8 mouse cellular contexts compared by ENCODE assay signal in the genomic region with DNA sequence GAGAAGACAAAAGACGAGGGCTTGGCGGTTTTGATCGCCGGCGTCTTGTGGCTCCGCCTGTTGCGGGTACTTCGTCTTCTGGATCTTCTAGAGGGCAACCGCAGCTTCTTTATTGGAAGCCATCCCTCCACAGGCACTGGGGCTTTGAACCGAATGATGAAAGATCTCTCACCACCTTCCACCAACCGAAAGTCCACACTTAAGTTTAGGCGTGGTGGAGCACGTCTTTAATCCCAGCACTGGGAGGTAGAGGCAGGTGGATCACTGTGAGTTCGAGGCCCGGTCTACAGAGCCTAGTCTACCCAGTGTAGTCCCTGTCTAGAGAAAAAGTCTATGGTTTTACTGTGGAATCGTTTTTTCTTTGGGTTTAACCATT. TPM values are rescaled to one million over a fixed set of nuclear protein-coding genes. Genes with fewer than 3 reads are reported as not detected.
A peak's percentile ranks its signal among the peaks of the same experiment; 100 is the strongest.
DNase-seq lines count a peak whose midpoint lies in the region; ATAC-seq and TF ChIP-seq lines count a peak whose summit lies in the region.

No protein-coding gene starts in this region.

- H3K27ac ChIP-seq in left cerebral cortex, adult 2 months = peak overlapping the region; percentile 86
- H3K27ac ChIP-seq in embryonic facial prominence, embryonic 13.5 days = peak overlapping the region; percentile 66; the same call in 1 of the 2 replicates
- no peak overlapping the region for H3K27ac ChIP-seq in intestine, embryonic 16.5 days (ENCODE audit: low read length)
- peak overlapping the region; percentile 75 for H3K27ac ChIP-seq in neural tube, embryonic 13.5 days (replicated peaks)

- DNase-seq in left cerebral cortex, adult 2 months (ENCODE audit: extremely low spot score in 1 of 2, low spot score in 2 of 2) = no peak
- no peak for DNase-seq in left cerebral cortex, adult 8-10 months (ENCODE audit: low spot score in 2 of 2)
- DNase-seq in adrenal gland, adult (ENCODE audit: inconsistent age in 2 of 2, low spot score in 1 of 2) = no peak
- no peak for DNase-seq in adipocyte (ENCODE audit: low spot score)
- no peak for DNase-seq in T-cell, adult 2 months (ENCODE audit: low spot score)

- peak overlapping the region; percentile 86 for H3K9ac ChIP-seq in embryonic facial prominence, embryonic 13.5 days
- H3K9ac ChIP-seq in intestine, embryonic 16.5 days (ENCODE audit: low read depth, low read length) = peak overlapping the region; percentile 83
- H3K9ac ChIP-seq in neural tube, embryonic 13.5 days = peak overlapping the region; percentile 75

- intact Hi-C loops in left cerebral cortex, adult 2 months (cut with DNase I) = loop anchor here (1.0 kb wide), 1 partner anchor 17 kb away; a partner anchor contains a TSS

- H3K36me3 ChIP-seq in embryonic facial prominence, embryonic 13.5 days = peaks cover 19% of the 10 kb centered on the region
- H3K36me3 ChIP-seq in intestine, embryonic 16.5 days (ENCODE audit: control insufficient read depth, insufficient read depth, low read length) = 0 out of 2 replicates have a peak, but pooled peaks cover under 1% of the 10 kb centered on the region
- peaks cover 19% of the 10 kb centered on the region for H3K36me3 ChIP-seq in neural tube, embryonic 13.5 days

- H3K9me3 ChIP-seq in embryonic facial prominence, embryonic 13.5 days = no peaks in the 10 kb centered on the region
- no peaks in the 10 kb centered on the region for H3K9me3 ChIP-seq in intestine, embryonic 16.5 days (ENCODE audit: control insufficient read depth, low read length)
- no peaks in the 10 kb centered on the region for H3K9me3 ChIP-seq in neural tube, embryonic 13.5 days

- H3K27me3 ChIP-seq in embryonic facial prominence, embryonic 13.5 days = no peaks in the 10 kb centered on the region
- no peaks in the 10 kb centered on the region for H3K27me3 ChIP-seq in intestine, embryonic 16.5 days (replicated peaks; ENCODE audit: control insufficient read depth, insufficient read depth, low read length)
- H3K27me3 ChIP-seq in neural tube, embryonic 13.5 days = no peaks in the 10 kb centered on the region

- no peak for TF ChIP-seq CTCF in left cerebral cortex, adult 2 months (IDR thresholded peaks at IDR 0.05)

- H3K4me1 ChIP-seq in embryonic facial prominence, embryonic 13.5 days = peaks cover 10% of the 10 kb centered on the region
- H3K4me1 ChIP-seq in intestine, embryonic 16.5 days (ENCODE audit: control insufficient read depth, insufficient read depth, low read length) = peaks cover 5% of the 10 kb centered on the region
- H3K4me1 ChIP-seq in neural tube, embryonic 13.5 days (replicated peaks) = peaks cover 19% of the 10 kb centered on the region

- peak overlapping the region; percentile 78 for H3K4me2 ChIP-seq in embryonic facial prominence, embryonic 13.5 days
- H3K4me2 ChIP-seq in intestine, embryonic 16.5 days (ENCODE audit: low read depth, low read length) = peak overlapping the region; percentile 74
- H3K4me2 ChIP-seq in neural tube, embryonic 13.5 days = peak overlapping the region; percentile 67

- 0 out of 2 replicates have a peak, but pooled peaks have one; percentile 48 for ATAC-seq in embryonic facial prominence, embryonic 13.5 days (ENCODE audit: insufficient number of reproducible peaks, insufficient read depth, low FRiP score, low TSS enrichment, low read depth)
- peak; percentile 65 for ATAC-seq in intestine, embryonic 16.5 days
- peak; percentile 88 for ATAC-seq in neural tube, embryonic 13.5 days (ENCODE audit: low read depth)

- WGBS in embryonic facial prominence, embryonic 13.5 days = 15% methylated on average over 16 of the region's 16 CpGs
- 10% methylated on average over 16 of the region's 16 CpGs for WGBS in intestine, embryonic 16.5 days
- WGBS in neural tube, embryonic 13.5 days = 15% methylated on average over 16 of the region's 16 CpGs

- H3K4me3 ChIP-seq in left cerebral cortex, adult 2 months = peak overlapping the region; percentile 93
- H3K4me3 ChIP-seq in embryonic facial prominence, embryonic 13.5 days = peak overlapping the region; percentile 87
- H3K4me3 ChIP-seq in intestine, embryonic 16.5 days (ENCODE audit: low read length) = peak overlapping the region; percentile 74
- H3K4me3 ChIP-seq in neural tube, embryonic 13.5 days = peak overlapping the region; percentile 71

RNA-seq across cellular contexts. Expression of a gene that starts 0.4 kb away (rescaled TPM):
- total RNA-seq in left cerebral cortex, adult 2 months (2021) = 10 to 100 TPM; 13.4 to 14.6 TPM
- total RNA-seq in left cerebral cortex, adult 8-10 months (2022) = 10 to 100 TPM; 11.8 to 14.1 (median 12.6) TPM
- 8.1 and 8.4 TPM in 2 replicates for polyA plus RNA-seq in embryonic facial prominence, embryonic 13.5 days (2015; fragmentation: Nextera tagmentation; extraction: Ambion mirVana)
- 5.3 and 5.9 TPM in 2 replicates for polyA plus RNA-seq in intestine, embryonic 16.5 days (2015; fragmentation: Nextera tagmentation; extraction: Ambion mirVana)
- polyA plus RNA-seq in neural tube, embryonic 13.5 days (2015; fragmentation: Nextera tagmentation; extraction: Ambion mirVana) = 5.5 and 5.9 TPM in 2 replicates

RNA-seq across cellular contexts. Expression of a gene that starts 17.0 kb away (rescaled TPM):
- total RNA-seq in left cerebral cortex, adult 2 months (2021) = 10 to 100 TPM; 11.6 to 13.3 TPM
- 10 to 100 TPM; 12.1 to 14.5 (median 13.2) TPM for total RNA-seq in left cerebral cortex, adult 8-10 months (2022)
- 3.5 and 3.7 TPM in 2 replicates for polyA plus RNA-seq in embryonic facial prominence, embryonic 13.5 days (2015; fragmentation: Nextera tagmentation; extraction: Ambion mirVana)
- polyA plus RNA-seq in intestine, embryonic 16.5 days (2015; fragmentation: Nextera tagmentation; extraction: Ambion mirVana) = 1.0 TPM in 2 replicates
- polyA plus RNA-seq in neural tube, embryonic 13.5 days (2015; fragmentation: Nextera tagmentation; extraction: Ambion mirVana) = 5.1 and 5.5 TPM in 2 replicates
